Mouse (Mus musculus): ENCODE measurements around the gene Mterf2.

Gene Mterf2

GRCm38 (mm10) chr10:85127395-85128287, at the start of gene Mterf2:
Gene Mterf2, minus strand, starts transcription at chr10:85128027.
- DNase-seq (ENCODE audit: low spot score): peak; percentile 98

DNA sequence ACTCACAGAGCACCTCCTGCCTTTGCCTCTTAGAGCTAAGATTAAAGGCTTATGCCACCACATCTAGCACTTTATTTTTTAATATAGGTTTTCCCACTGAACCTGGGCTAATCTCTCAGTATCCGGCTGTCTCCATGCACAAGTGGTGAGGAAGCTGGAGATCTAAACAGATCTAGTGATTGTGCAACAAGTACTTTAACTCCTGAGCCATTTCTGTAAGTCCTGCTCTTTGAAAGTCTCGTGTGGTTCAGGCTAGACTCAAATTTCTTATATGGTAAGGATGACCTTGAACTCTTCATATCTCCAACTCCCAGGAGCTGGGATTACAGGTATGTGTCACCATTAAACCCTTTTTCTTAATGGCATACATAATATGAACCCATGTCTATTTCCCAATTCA, 48.8 kb upstream of the Mterf2 start:
- no peak for DNase-seq (ENCODE audit: low spot score)

- DNase-seq (ENCODE audit: low spot score): no peak
Measured at GRCm38 (mm10) chr10:85165306-85165705, 37.5 kb upstream of the Mterf2 start.

DNA sequence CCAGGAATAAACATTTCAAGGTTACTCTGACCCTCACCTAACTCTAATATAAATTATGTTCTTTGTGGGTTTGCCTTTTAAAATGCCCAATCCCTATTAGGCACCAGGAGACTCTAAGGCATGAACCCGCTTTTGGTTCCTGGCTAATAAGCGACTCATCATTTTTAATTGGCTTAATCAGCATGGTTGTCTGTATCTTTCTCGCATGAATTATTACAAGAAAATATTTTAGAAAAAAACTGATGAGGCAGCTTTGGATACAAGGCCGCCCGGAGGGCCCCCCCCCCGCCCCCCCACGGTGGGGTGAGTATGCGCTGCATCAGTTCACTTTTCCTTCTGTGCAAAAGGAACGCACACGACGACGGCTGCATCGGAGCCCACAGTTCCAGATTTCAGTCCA, 37.0 kb upstream of the Mterf2 start:
- DNase-seq (ENCODE audit: low spot score): no peak

DNA sequence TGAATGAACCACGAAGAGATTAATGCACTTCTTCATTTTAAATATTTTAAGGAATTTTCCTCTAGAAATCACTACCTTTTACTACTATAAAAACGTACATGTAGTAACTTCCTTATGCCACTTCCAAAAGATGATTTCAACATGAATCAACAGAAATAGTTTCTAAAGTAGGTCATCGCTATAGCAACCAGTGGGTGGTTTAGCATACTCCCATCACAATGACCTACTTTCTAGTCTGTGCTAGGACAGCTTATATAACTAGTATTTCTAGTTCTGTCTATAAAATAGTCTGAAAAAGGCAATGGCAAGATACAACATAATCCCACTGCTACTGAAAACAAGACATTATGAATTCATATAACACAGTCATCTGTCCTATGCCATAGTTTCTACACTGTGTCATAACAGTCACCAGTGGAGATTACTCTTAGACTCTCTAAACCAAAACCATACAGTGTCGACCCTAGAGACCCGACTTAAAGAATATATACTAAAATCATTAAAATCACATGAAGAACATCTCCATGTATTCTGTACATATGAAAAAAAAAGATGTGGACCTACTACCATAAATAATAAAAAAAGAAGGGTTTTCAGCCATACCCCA, 34.0 kb upstream of the Mterf2 start:
- peak; percentile 48 for DNase-seq (ENCODE audit: low spot score)

GRCm38 (mm10) chr10:85159989-85160619, 32.3 kb upstream of the Mterf2 start:
- DNase-seq (ENCODE audit: low spot score): no peak

DNA sequence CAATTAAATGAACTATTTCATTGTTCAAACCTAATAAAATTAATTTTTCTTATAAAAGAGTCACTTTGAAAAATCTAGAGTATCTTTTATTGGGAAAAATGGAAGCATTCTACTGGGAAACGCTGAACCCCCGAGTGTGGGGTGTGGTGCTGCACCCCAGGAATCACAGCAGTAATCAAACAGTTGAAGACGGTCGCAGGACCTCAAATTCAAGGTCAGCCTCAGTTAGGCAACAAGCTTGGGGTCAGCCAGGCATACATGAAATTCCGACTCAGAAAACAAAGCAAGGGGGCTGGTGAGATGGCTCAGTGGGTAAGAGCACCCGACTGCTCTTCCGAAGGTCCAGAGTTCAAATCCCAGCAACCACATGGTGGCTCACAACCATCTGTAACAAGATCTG, 29.6 kb upstream of the Mterf2 start:
- DNase-seq (ENCODE audit: low spot score): no peak

DNA sequence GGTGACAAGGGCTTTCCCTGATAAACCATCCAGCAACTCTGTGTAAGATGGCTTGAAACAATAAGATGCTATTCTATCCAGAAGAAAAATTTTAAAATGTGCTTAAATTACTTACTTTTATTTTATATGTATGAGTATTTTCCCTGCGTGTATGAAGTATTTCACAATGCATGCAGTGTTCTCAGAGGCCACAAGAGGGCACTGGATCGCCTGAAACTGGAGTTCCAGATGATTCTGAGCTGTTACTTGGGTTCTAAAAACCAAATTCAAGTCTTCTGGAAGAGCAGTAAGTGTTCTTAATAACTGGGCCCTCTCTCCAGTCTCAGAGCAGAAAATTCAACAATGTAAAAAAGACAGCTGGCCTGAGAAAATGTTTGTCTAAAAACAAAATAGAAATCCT, 26.4 kb upstream of the Mterf2 start:
- peak; percentile 33 for DNase-seq (ENCODE audit: low spot score)

GRCm38 (mm10) chr10:85149226-85149625, 21.4 kb upstream of the Mterf2 start:
- DNase-seq (ENCODE audit: low spot score): no peak

- DNase-seq (ENCODE audit: low spot score): no peak
Measured at GRCm38 (mm10) chr10:85146282-85146681, 18.5 kb upstream of the Mterf2 start.

DNA sequence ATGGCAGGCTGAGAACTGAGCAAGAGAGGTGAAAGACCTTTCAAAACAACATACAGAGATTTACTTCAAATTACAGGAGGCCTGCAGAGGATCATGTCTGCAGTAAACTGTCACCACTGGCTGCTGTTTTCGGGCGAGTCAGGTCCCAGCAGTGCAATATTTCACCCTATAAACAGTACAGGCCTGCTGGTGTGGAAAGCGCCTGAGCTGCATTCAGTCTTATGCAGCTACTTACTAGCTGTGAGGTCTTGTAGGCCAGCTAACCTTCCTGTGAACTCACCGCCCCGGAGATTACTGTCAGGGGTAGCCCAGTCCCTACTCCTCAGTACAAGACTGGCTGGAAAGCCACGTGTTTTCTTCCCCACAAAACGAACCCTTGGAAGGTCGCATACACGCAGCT, 13.6 kb upstream of the Mterf2 start:
- no peak for DNase-seq (ENCODE audit: low spot score)

- DNase-seq (ENCODE audit: low spot score): no peak
Measured at GRCm38 (mm10) chr10:85136573-85136972, 8.7 kb upstream of the Mterf2 start.

- no peak for DNase-seq (ENCODE audit: low spot score)
Measured at GRCm38 (mm10) chr10:85128453-85128852, 626 bp upstream of the Mterf2 start.

DNA sequence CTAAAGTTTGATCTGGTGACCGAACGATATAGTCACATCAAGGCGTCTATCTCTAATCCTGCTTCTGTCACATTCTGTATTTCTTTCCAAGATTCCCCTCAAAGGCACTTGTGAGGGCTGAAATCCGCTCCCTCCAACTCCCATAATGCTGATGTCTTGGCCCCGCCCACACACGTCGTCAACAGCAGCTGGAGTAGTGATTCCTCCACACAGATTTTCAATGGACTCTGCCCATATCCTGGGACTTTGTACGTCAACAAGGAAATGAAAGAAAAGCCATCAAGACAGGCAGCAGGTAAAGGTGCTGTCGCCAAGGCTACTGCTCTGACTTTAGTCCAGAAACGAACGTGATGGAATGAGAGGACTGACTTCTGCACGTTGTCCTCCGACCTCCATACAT, 2.6 kb downstream of the Mterf2 start:
- DNase-seq (ENCODE audit: low spot score): no peak

DNA sequence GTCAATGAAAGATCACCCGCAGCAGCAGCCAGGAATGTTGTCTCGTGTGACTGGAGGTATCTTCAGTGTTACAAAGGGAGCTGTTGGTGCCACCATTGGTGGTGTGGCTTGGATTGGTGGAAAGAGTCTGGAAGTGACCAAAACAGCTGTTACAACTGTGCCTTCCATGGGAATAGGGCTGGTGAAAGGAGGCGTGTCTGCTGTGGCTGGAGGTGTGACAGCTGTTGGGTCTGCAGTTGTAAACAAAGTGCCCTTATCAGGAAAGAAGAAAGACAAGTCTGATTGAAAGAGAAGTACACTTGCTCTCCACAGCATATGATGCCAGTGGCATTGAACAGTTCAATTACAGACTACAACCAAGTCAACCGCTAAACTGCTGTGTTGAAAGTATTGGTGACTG, 13.4 kb downstream of the Mterf2 start:
- no peak for DNase-seq (ENCODE audit: low spot score)

DNA sequence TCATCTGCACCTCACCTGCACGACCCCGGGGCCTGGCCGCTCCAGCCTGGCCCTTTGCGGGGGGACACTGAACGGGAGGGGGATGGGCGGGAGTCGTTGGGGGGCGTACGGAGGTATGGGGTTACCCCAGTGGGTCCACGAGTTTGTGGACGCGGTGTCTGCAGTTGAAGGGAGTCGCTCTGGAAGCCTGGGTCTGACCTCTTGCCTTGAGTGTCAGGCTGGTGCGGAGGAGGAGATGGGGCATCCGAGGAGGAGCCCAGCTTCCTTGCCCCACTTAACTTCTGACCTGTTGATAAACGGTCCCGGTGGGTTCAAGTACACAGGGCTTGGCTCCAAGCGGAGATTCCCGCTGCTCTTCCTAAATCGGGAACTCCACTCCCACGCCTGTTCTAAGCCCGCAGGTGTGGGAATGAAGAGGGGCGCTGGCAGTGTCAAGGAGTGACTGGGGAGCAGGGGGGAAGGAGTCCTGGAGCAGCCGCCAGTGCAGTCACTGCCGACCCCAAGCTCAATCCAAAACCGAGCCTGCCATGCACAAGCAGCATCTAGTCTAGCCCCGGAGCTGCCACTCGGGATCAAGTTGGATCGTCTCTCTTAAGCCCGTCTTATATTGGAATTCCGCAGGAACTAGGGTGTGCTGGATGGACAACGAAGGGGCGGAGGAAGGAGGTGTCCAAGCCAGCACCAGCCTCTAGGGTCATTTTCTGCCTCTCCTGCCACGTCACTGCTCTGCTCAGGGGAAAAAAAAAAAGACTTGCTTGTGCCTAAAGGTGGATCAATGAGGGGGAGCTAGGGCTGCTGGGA, 24.5 kb downstream of the Mterf2 start:
- DNase-seq (ENCODE audit: low spot score): no peak

DNA sequence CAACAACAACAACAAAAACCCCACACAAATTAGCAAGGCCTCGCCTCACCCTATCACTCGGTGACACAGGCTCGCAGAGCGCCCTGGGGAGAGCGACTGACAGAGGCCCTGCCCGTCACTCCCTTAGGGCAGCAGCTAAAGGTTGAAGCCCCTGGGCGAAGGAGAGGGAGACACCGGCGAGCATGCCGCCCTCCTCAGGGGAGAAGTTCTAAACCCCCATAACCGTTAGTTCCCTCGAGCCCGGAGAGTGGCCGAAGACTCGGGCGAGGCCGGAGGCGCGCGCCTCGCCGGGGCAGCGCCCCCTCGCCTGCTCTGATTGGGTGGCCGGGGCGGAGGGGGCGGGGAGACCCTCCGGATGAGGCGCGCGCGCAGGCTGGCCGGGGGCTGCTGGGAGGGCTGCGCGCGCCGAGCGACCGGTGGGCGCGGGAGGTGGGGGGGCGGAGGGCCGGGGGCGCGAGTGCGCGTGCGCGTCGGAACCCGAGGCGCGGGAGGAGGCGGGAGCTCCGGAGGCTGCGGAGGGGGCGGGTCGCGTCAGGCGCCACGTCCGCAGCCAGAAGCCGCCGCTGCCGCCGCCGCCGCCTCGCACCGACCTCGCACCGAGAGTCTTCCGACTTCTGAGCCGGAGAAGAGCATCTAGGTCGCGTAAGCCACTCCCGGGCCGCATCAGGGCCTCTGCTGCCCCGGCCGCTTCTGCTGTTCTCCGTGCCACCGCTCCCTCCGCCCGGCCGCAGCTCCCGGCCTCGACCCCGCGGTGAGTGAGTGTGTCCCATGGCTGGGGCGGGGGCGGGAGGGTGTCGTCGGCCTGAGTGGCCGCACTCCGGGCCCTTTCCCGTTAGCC, 25.4 kb downstream of the Mterf2 start, which contains the start of the genes Fhl4 and Tmem263:
Gene Fhl4, minus strand, starts transcription at position 249 of the 838 bp plus-strand sequence.
Gene Tmem263, plus strand, starts transcription at position 381 of the 838 bp plus-strand sequence.
- DNase-seq (ENCODE audit: low spot score): peak; percentile 42

DNA sequence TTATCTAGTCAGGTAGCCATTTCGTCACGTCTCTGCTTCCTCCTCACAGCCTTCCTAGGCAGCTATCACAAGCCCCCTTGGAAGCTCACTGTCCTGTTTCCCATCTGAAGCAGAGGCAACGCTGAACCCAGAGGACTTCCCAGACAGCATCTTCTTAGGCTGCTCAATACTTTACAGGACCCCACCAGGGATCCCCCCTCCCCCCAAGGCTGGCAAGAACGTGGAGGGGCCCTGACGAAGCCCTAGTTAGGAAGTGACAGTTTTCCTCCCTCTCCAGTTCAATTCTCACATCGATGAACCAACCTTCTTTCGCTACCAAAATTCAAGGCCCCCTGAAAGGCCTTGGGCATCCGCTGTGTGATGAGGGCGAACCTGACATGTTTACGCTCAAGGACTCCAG, 26.0 kb downstream of the Mterf2 start:
- no peak for DNase-seq (ENCODE audit: low spot score)

DNA sequence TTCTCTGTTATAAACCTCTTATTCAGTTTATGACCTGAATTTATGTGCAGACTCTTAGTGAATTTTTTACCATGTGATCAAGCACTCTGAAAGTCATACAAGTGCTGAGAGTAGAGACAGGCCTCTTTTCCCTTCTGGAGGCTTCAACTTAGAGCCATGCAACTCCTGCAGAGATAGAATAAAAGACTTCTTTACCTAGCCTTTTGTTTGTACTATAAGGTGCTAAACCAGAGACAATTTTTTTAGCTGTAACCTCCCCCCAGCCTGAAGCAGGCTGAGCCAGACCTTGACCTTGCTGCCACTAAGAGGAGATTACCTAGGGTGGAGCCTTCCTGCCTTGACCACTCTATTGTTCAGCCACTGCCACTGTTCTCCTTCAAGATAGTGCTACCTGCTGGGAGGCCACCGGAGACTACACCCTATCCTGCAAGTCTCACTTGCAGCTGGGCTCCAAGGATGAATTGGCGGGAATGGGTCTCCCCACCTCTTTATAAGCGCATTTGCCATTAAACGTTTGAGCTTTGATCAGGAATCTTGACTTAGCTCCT, 56.1 kb downstream of the Mterf2 start:
- DNase-seq (ENCODE audit: low spot score): no peak
